Mouse (Mus musculus) heart, embryonic 10.5 days (tissue): Measurements from ENCODE around the gene Srsf3. TPM values are rescaled to one million over a fixed set of nuclear protein-coding genes. Genes with fewer than 3 reads are reported as not detected.
"Not testable (repeated sequence)": the region's sequence is repeated elsewhere in the genome, so short reads cannot be mapped to it uniquely, and the experiment has no call there.

ENCODE experiments used
- DNase-seq: peaks from one replicate; pipeline ENCODE4 v3.0.0-alpha.2; 2017; ENCODE audit warnings: low spot score
- H3K27ac ChIP-seq: fragments of 300-500 bp; sonication (generic); 2 replicates; pipeline ENCODE4 v1.5.1; 2016; ENCODE audit warnings: mild to moderate bottlenecking
- H3K27me3 ChIP-seq: fragments of 300-500 bp; sonication (generic); 2 replicates; pipeline ENCODE4 v1.6.1; 2016; ENCODE audit warnings: mild to moderate bottlenecking; ENCODE audit not compliant: poor library complexity, insufficient read depth, severe bottlenecking
- H3K36me3 ChIP-seq: fragments of 300-500 bp; sonication (generic); 2 replicates; pipeline ENCODE4 v1.6.1; 2016; ENCODE audit warnings: mild to moderate bottlenecking, moderate library complexity
- H3K4me1 ChIP-seq: fragments of 300-500 bp; sonication (generic); 2 replicates; pipeline ENCODE4 v1.6.1; 2016; ENCODE audit warnings: mild to moderate bottlenecking
- H3K4me3 ChIP-seq: fragments of 300-500 bp; sonication (generic); 2 replicates; pipeline ENCODE4 v1.5.1; 2016; ENCODE audit warnings: mild to moderate bottlenecking, moderate library complexity
- H3K9me3 ChIP-seq: fragments of 300-500 bp; sonication (generic); 2 replicates; pipeline ENCODE4 v1.6.1; 2016; ENCODE audit warnings: mild to moderate bottlenecking, moderate library complexity
- WGBS: fragments of 180-500 bp; shearing (Covaris S2); methylation state at CpG from one replicate; pipeline ENCODE4 v1.1.7; 2016; 5-methylcytosine and 5-hydroxymethylcytosine counted together
- polyA plus RNA-seq: library from polyadenylated mRNA; unstranded; fragments of >200 nt; fragmentation: Nextera tagmentation; extraction: Ambion mirVana; gene quantifications from 2 replicates; pipeline ENCODE4 v1.2.1, GENCODE M21; 2016

Gene Srsf3
- polyA plus RNA-seq: 433 and 498 TPM in 2 replicates

DNA sequence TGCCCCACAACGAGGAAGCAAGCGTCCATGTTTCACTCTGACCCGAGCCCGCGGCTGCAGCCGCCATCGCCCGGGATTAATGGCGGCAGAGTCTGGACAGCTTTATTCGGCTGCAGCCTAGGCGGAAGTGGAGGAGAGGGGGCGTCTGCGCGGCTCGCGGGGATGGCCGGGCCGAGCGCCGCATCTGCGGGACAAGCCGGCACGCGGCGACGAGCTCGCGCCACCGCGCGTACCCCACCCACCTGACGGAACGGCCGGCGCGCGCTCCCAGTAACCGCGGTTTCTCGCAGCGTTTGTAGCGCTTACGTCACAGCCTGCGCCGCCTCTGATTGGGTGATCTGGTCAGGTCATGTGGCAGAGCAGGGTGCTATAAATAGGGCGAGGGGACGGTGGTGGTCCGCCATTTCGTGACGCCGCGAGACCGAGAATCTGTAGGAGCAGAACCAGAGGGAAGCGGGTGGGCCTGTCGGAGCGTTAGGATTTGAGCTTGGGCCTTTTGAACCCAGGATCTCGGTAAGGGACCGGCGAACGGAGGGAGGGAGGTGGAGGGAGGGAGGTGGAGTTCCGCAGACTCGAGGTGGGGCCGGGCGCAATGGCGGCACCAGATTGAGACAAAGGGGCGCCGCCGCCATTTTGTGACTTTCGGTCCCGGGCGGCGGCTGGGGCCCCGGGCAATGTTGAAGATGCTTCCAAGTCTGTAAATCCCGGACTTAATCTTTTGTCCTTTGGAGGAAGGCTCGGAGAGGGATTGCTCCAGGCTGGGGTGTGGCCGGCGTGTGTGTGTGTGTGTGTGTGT, at the start of gene Srsf3:
Srsf3 (plus strand) TSS at position 355 of the 796 bp plus-strand sequence.
- Histone ChIP-seq H3K27ac (peak within 1 kb of the TSS; percentile 99), H3K9me3 (no peaks in the 10 kb centered on the region), H3K4me1 (peaks cover 7% of the 10 kb centered on the region; the same call in 1 of the 2 replicates), H3K27me3 (no peaks in the 10 kb centered on the region), H3K36me3 (peaks cover 18% of the 10 kb centered on the region), H3K4me3 (peak within 1 kb of the TSS; percentile 87)
- peak; percentile 99 for DNase-seq
- WGBS: under 1% methylated on average over 77 of the region's 77 CpGs

- peaks cover 88% of the 10 kb centered on the region for H3K36me3 ChIP-seq
- no peak overlapping the region for H3K4me3 ChIP-seq
- H3K4me1 ChIP-seq: peaks cover 7% of the 10 kb centered on the region
- no peaks in the 10 kb centered on the region for H3K27me3 ChIP-seq
- 80% methylated on average over 1 of the region's 1 CpGs for WGBS
- H3K27ac ChIP-seq: no peak overlapping the region
- DNase-seq: no peak
- no peaks in the 10 kb centered on the region for H3K9me3 ChIP-seq
These were observed 47.6 kb upstream of the Srsf3 start for GRCm38 (mm10) chr17:28984724-28985420.

- Histone ChIP-seq H3K27ac (no peak overlapping the region), H3K36me3 (peaks cover 92% of the 10 kb centered on the region), H3K4me1 (peaks cover 7% of the 10 kb centered on the region), H3K4me3 (no peak overlapping the region), H3K9me3 (no peaks in the 10 kb centered on the region), H3K27me3 (no peaks in the 10 kb centered on the region)
- DNase-seq: no peak
These were observed 45.6 kb upstream of the Srsf3 start for GRCm38 (mm10) chr17:28986833-28987232.

GRCm38 (mm10) chr17:28987713-28988112, 44.7 kb upstream of the Srsf3 start:
- Histone ChIP-seq H3K36me3 (peaks cover 88% of the 10 kb centered on the region), H3K27me3 (no peaks in the 10 kb centered on the region), H3K27ac (no peak overlapping the region), H3K4me1 (peaks cover 5% of the 10 kb centered on the region), H3K4me3 (no peak overlapping the region), H3K9me3 (no peaks in the 10 kb centered on the region)
- DNase-seq: no peak
- WGBS: 66% methylated on average over 4 of the region's 4 CpGs

DNA sequence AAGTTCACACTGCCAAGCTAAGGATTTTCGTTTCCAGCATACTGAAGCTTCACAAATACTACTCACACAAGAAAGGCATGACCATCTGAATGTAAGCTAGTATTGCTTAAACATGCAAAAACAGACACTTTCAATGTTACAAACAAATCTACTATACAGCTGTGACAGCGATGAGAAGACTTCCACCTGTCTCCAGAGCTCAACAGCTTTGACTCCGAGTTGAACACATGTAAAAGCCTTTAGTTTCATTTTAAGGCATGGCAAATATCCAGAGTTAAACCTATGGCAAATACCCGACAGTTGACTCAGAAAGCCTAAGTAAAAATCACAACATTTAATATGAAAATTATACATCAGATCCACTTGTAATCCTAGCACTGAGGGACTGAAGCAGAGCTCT, 44.1 kb upstream of the Srsf3 start:
- WGBS: 88% methylated on average over 4 of the region's 4 CpGs

DNA sequence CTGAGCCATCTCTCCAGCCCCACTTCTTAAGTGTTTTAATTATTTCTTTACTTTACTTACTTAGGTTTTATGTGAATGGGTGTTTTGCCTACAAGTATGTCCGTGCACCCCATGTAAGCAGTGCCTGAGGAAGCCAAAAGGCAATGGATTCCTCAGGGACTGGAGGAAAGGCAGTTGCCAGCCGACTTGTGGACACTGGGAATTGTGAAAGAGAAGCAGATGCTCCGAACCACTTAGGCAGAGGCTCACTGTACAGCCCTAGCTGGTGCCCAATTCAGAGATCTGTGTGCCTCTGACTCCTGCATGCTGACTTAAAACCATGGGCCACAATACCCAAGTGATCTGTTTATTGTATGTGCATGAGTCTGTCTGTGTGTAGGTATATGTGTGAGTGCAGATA, 43.4 kb upstream of the Srsf3 start:
- Histone ChIP-seq H3K4me1 (no peaks in the 10 kb centered on the region), H3K27me3 (no peaks in the 10 kb centered on the region), H3K36me3 (peaks cover 85% of the 10 kb centered on the region), H3K27ac (no peak overlapping the region), H3K9me3 (no peaks in the 10 kb centered on the region), H3K4me3 (no peak overlapping the region)
- WGBS: 85% methylated on average over 3 of the region's 3 CpGs
- no peak for DNase-seq

More for the DNA sequence above, 44.1 kb upstream of the Srsf3 start:
- H3K27ac ChIP-seq: no peak overlapping the region
- no peak for DNase-seq
- no peaks in the 10 kb centered on the region for H3K27me3 ChIP-seq
- peaks cover 86% of the 10 kb centered on the region for H3K36me3 ChIP-seq
- H3K4me3 ChIP-seq: no peak overlapping the region
- no peaks in the 10 kb centered on the region for H3K4me1 ChIP-seq
- H3K9me3 ChIP-seq: no peaks in the 10 kb centered on the region

GRCm38 (mm10) chr17:28990060-28990459, 42.4 kb upstream of the Srsf3 start:
- WGBS: 49% methylated on average over 4 of the region's 4 CpGs
- H3K27ac ChIP-seq: no peak overlapping the region

DNA sequence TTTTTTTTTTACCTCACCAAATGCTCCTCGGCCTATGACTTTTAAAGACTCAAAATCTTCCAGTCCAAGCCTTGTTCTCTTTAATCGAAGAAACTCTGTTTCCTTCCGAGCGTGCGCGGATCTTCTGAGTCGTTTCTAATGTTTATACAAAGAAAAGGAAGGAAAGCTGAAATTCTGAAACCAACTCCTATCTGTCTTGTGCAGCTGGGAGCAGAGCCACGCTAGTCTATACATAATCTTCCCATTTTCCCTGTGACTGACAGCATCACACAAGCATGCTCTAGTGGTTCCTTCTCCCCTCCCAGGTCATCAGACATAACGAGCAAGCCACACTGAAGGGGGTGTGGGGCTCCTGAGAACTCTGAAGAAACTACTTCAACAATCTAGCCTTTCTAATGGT, 41.1 kb upstream of the Srsf3 start:
- H3K27me3 ChIP-seq: no peaks in the 10 kb centered on the region
- peaks cover 82% of the 10 kb centered on the region for H3K36me3 ChIP-seq
- no peak overlapping the region for H3K4me3 ChIP-seq
- DNase-seq: no peak
- no peak overlapping the region for H3K27ac ChIP-seq
- H3K9me3 ChIP-seq: no peaks in the 10 kb centered on the region
- 77% methylated on average over 9 of the region's 9 CpGs for WGBS
- no peaks in the 10 kb centered on the region for H3K4me1 ChIP-seq

More at GRCm38 (mm10) chr17:28990060-28990459, 42.4 kb upstream of the Srsf3 start:
- H3K27me3 ChIP-seq: no peaks in the 10 kb centered on the region
- no peaks in the 10 kb centered on the region for H3K9me3 ChIP-seq
- H3K4me3 ChIP-seq: no peak overlapping the region
- H3K4me1 ChIP-seq: no peaks in the 10 kb centered on the region
- peaks cover 83% of the 10 kb centered on the region for H3K36me3 ChIP-seq
- DNase-seq: no peak

- no peaks in the 10 kb centered on the region for H3K27me3 ChIP-seq
- no peaks in the 10 kb centered on the region for H3K4me1 ChIP-seq
- DNase-seq: no peak
- no peak overlapping the region for H3K4me3 ChIP-seq
- no peaks in the 10 kb centered on the region for H3K9me3 ChIP-seq
- peaks cover 82% of the 10 kb centered on the region for H3K36me3 ChIP-seq
- WGBS: 89% methylated on average over 7 of the region's 7 CpGs
- no peak overlapping the region for H3K27ac ChIP-seq
These were observed 40.3 kb upstream of the Srsf3 start for GRCm38 (mm10) chr17:28992105-28992504.

DNA sequence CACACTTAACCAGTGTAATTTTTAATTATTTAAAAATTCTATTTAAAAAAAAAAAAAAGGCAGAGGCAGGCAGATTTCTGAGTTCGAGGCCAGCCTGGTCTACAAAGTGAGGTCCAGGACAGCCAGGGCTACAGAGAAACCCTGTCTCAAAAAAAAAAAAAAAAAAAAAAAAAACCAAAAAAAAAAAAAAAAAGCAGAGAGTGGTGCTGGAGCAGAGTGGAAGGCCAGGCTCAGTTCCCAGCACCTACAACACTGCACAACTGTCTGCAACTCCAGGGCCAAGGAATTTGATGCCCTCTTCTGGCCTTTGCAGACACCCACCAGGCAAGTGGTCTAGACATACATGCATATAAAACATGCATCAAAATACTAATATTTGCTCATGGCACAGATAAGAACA, 39.4 kb upstream of the Srsf3 start:
- H3K9me3 ChIP-seq, H3K4me1 ChIP-seq, H3K27ac ChIP-seq, DNase-seq, H3K4me3 ChIP-seq, H3K27me3 ChIP-seq: not testable (repeated sequence)
- 93% methylated on average over 1 of the region's 1 CpGs for WGBS
- H3K36me3 ChIP-seq: peaks cover 82% of the 10 kb centered on the region

DNA sequence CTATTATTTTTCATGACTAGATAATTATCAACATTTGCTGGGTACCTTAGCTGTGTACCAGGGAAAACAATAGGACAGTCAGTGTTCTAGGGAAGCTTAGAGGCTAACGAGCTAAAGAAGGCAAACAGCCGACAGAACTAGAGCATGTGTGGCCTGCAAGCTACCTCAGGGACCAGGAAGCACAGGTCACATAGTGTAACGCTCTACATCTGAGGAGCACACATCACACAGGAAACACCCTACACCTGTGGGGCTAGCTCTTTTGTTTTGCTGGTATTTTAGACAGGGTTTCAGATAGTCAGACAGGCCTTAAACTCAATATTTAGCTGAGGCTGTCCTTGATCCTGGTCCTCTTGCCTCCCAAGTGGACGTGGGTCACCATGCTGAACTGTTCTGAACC, 37.8 kb upstream of the Srsf3 start:
- DNase-seq: no peak
- Histone ChIP-seq H3K27me3 (no peaks in the 10 kb centered on the region), H3K36me3 (peaks cover 84% of the 10 kb centered on the region), H3K4me1 (no peaks in the 10 kb centered on the region), H3K4me3 (no peak overlapping the region), H3K27ac (no peak overlapping the region), H3K9me3 (no peaks in the 10 kb centered on the region)
- 93% methylated on average over 4 of the region's 4 CpGs for WGBS

DNA sequence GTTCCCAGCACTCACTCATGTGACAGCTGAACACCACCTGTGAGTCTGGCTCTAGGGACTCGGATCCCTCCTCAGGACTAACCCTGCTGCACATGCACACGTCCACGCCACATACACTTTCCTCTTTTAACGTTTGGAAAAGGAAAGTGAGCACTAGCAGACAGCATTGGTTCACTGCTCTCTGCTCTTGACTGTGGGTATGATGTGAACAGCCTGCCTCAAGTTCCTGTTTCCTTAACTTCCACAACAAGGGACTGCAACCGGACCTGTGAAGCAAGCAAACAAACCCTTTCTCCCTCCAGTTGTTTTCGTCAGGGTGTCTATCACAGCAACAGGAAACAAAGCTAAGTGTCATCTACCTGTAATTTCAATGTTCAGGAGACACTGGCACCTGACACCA, 32.0 kb upstream of the Srsf3 start:
- H3K4me3 ChIP-seq: no peak overlapping the region
- DNase-seq: no peak
- H3K9me3 ChIP-seq: no peaks in the 10 kb centered on the region
- no peaks in the 10 kb centered on the region for H3K27me3 ChIP-seq
- peaks cover 59% of the 10 kb centered on the region for H3K36me3 ChIP-seq
- 85% methylated on average over 6 of the region's 6 CpGs for WGBS
- no peak overlapping the region for H3K27ac ChIP-seq
- peaks cover under 1% of the 10 kb centered on the region; the same call in 1 of the 2 replicates for H3K4me1 ChIP-seq

GRCm38 (mm10) chr17:29003740-29004139, 28.7 kb upstream of the Srsf3 start:
- no peak for DNase-seq
- no peaks in the 10 kb centered on the region for H3K9me3 ChIP-seq
- H3K4me1 ChIP-seq: peaks cover 12% of the 10 kb centered on the region; the same call in 1 of the 2 replicates
- no peaks in the 10 kb centered on the region for H3K27me3 ChIP-seq
- no peak overlapping the region for H3K4me3 ChIP-seq
- 67% methylated on average over 1 of the region's 1 CpGs for WGBS
- H3K36me3 ChIP-seq: peaks cover 32% of the 10 kb centered on the region
- H3K27ac ChIP-seq: no peak overlapping the region
